Mouse (Mus musculus) limb, embryonic 12.5 days (tissue): ENCODE measurements at regions not wholly inside any gene's neighbourhood (a gene's known extent, or its start where the extent isn't known, plus 50 kb on each side); places are given as distances from the start of the nearest gene placed in this dataset.
"Not testable (repeated sequence)": the region's sequence is repeated elsewhere in the genome, so short reads cannot be mapped to it uniquely, and the experiment has no call there.

Experiments
- ATAC-seq: fragments of 200-750 bp; cut with Nextera tagmentation; 2 replicates; pipeline ENCODE4 v1.8.0; 2017; ENCODE audit warnings: low read depth, moderate TSS enrichment; ENCODE audit not compliant: insufficient number of reproducible peaks, insufficient read depth, low FRiP score, low TSS enrichment
- H3K27ac ChIP-seq: fragments of 300-500 bp; sonication (generic); 2 replicates; pipeline ENCODE4 v1.5.1; 2016; ENCODE audit warnings: mild to moderate bottlenecking, moderate library complexity
- H3K27me3 ChIP-seq: fragments of 300-500 bp; sonication (generic); 2 replicates; pipeline ENCODE4 v1.6.1; 2016; ENCODE audit warnings: mild to moderate bottlenecking, moderate library complexity
- H3K36me3 ChIP-seq: fragments of 300-500 bp; sonication (generic); 2 replicates; pipeline ENCODE4 v1.6.1; 2016; ENCODE audit warnings: mild to moderate bottlenecking, moderate library complexity
- H3K4me1 ChIP-seq: fragments of 300-500 bp; sonication (generic); replicated peaks from 2 replicates; pipeline ENCODE4 v1.6.1; 2016
- H3K4me2 ChIP-seq: fragments of 300-500 bp; sonication (generic); 2 replicates; pipeline ENCODE4 v1.6.1; 2016; ENCODE audit warnings: mild to moderate bottlenecking, moderate library complexity
- H3K4me3 ChIP-seq: fragments of 300-500 bp; sonication (generic); replicated peaks from 2 replicates; pipeline ENCODE4 v1.5.1; 2016; ENCODE audit warnings: mild to moderate bottlenecking
- H3K9ac ChIP-seq: fragments of 300-500 bp; sonication (generic); replicated peaks from 2 replicates; pipeline ENCODE4 v1.6.1; 2016; ENCODE audit warnings: mild to moderate bottlenecking, moderate library complexity
- H3K9me3 ChIP-seq: fragments of 300-500 bp; sonication (generic); 2 replicates; pipeline ENCODE4 v1.6.1; 2016; ENCODE audit warnings: mild to moderate bottlenecking, moderate library complexity
- WGBS: fragments of 180-500 bp; shearing (Covaris S2); methylation state at CpG from one replicate; pipeline ENCODE4 v1.1.7; 2016; 5-methylcytosine and 5-hydroxymethylcytosine counted together

- Histone ChIP-seq H3K9me3 (no peaks in the 10 kb centered on the region), H3K4me1 (no peaks in the 10 kb centered on the region), H3K4me2 (no peak overlapping the region), H3K27ac (no peak overlapping the region), H3K9ac (no peak overlapping the region), H3K36me3 (no peaks in the 10 kb centered on the region), H3K27me3 (no peaks in the 10 kb centered on the region), H3K4me3 (no peak overlapping the region)
- ATAC-seq: no peak
- 87% methylated on average over 2 of the region's 2 CpGs for WGBS
Observed at GRCm38 (mm10) chr10:38380388-38380787, 441.2 kb downstream of the Rfpl4b start.

- Histone ChIP-seq H3K27me3 (no peaks in the 10 kb centered on the region), H3K9ac (no peak overlapping the region), H3K4me2 (no peak overlapping the region), H3K36me3 (no peaks in the 10 kb centered on the region), H3K4me3 (no peak overlapping the region), H3K27ac (no peak overlapping the region), H3K9me3 (no peaks in the 10 kb centered on the region), H3K4me1 (no peaks in the 10 kb centered on the region)
- 86% methylated on average over 2 of the region's 2 CpGs for WGBS
- ATAC-seq: no peak
Observed at GRCm38 (mm10) chr10:38366776-38367175, 454.8 kb downstream of the Rfpl4b start.

GRCm38 (mm10) chr10:38364876-38365275, 456.7 kb downstream of the Rfpl4b start:
- ATAC-seq: no peak
- no peaks in the 10 kb centered on the region for H3K27me3 ChIP-seq
- 80% methylated on average over 4 of the region's 4 CpGs for WGBS
- no peaks in the 10 kb centered on the region for H3K36me3 ChIP-seq
- no peak overlapping the region for H3K27ac ChIP-seq
- no peaks in the 10 kb centered on the region for H3K4me1 ChIP-seq
- no peak overlapping the region for H3K9ac ChIP-seq
- H3K9me3 ChIP-seq: no peaks in the 10 kb centered on the region
- no peak overlapping the region for H3K4me3 ChIP-seq
- no peak overlapping the region for H3K4me2 ChIP-seq

- no peak for ATAC-seq
- Histone ChIP-seq H3K4me2 (no peak overlapping the region), H3K9me3 (no peaks in the 10 kb centered on the region), H3K9ac (no peak overlapping the region), H3K4me3 (no peak overlapping the region), H3K27me3 (no peaks in the 10 kb centered on the region), H3K27ac (no peak overlapping the region), H3K4me1 (no peaks in the 10 kb centered on the region), H3K36me3 (no peaks in the 10 kb centered on the region)
- whole genome bisulfite sequencing: 58% methylated on average over 1 of the region's 1 CpGs
Observed at GRCm38 (mm10) chr10:38357539-38358232, 463.9 kb downstream of the Rfpl4b start.

GRCm38 (mm10) chr10:38353973-38354372, 467.6 kb downstream of the Rfpl4b start:
- Histone ChIP-seq H3K9ac (no peak overlapping the region), H3K27me3 (no peaks in the 10 kb centered on the region), H3K4me2 (no peak overlapping the region), H3K9me3 (no peaks in the 10 kb centered on the region), H3K27ac (no peak overlapping the region), H3K36me3 (no peaks in the 10 kb centered on the region), H3K4me3 (no peak overlapping the region), H3K4me1 (no peaks in the 10 kb centered on the region)
- 63% methylated on average over 2 of the region's 2 CpGs for WGBS
- ATAC-seq: no peak

- Histone ChIP-seq H3K4me1 (no peaks in the 10 kb centered on the region), H3K36me3 (no peaks in the 10 kb centered on the region), H3K9ac (no peak overlapping the region), H3K4me2 (no peak overlapping the region), H3K27me3 (no peaks in the 10 kb centered on the region), H3K27ac (no peak overlapping the region), H3K4me3 (no peak overlapping the region), H3K9me3 (no peaks in the 10 kb centered on the region)
- ATAC-seq: no peak
- 67% methylated on average over 5 of the region's 5 CpGs for WGBS
Observed at GRCm38 (mm10) chr10:38353526-38353925, 468.1 kb downstream of the Rfpl4b start.

GRCm38 (mm10) chr10:38347029-38347428, 474.6 kb downstream of the Rfpl4b start:
- H3K4me3 ChIP-seq, H3K36me3 ChIP-seq, H3K27ac ChIP-seq, H3K4me2 ChIP-seq, ATAC-seq, H3K27me3 ChIP-seq, H3K4me1 ChIP-seq, H3K9me3 ChIP-seq, H3K9ac ChIP-seq: not testable (repeated sequence)
- 53% methylated on average over 8 of the region's 8 CpGs for WGBS

- Histone ChIP-seq H3K9ac (no peak overlapping the region), H3K4me2 (no peak overlapping the region), H3K27ac (no peak overlapping the region), H3K4me3 (no peak overlapping the region), H3K27me3 (no peaks in the 10 kb centered on the region), H3K9me3 (no peaks in the 10 kb centered on the region), H3K4me1 (no peaks in the 10 kb centered on the region), H3K36me3 (no peaks in the 10 kb centered on the region)
- WGBS: 42% methylated on average over 1 of the region's 1 CpGs
- no peak for ATAC-seq
Observed at GRCm38 (mm10) chr10:38340406-38341175, 481.0 kb downstream of the Rfpl4b start.

GRCm38 (mm10) chr10:38308716-38309392, 512.7 kb downstream of the Rfpl4b start:
- no peak overlapping the region for H3K4me3 ChIP-seq
- no peaks in the 10 kb centered on the region for H3K4me1 ChIP-seq
- no peaks in the 10 kb centered on the region for H3K9me3 ChIP-seq
- no peak overlapping the region for H3K27ac ChIP-seq
- no peak for ATAC-seq
- H3K9ac ChIP-seq: no peak overlapping the region
- no peaks in the 10 kb centered on the region for H3K36me3 ChIP-seq
- no peaks in the 10 kb centered on the region for H3K27me3 ChIP-seq
- no peak overlapping the region for H3K4me2 ChIP-seq
- 69% methylated on average over 5 of the region's 5 CpGs for WGBS

GRCm38 (mm10) chr10:38295724-38296123, 525.9 kb downstream of the Rfpl4b start:
- Histone ChIP-seq H3K36me3 (no peaks in the 10 kb centered on the region), H3K4me1 (no peaks in the 10 kb centered on the region), H3K27me3 (no peaks in the 10 kb centered on the region), H3K9me3 (no peaks in the 10 kb centered on the region), H3K27ac (no peak overlapping the region), H3K4me2 (no peak overlapping the region), H3K4me3 (no peak overlapping the region), H3K9ac (no peak overlapping the region)
- ATAC-seq: no peak
- WGBS: 74% methylated on average over 2 of the region's 2 CpGs

GRCm38 (mm10) chr10:38288689-38289283, 532.8 kb downstream of the Rfpl4b start:
- Histone ChIP-seq H3K27me3 (no peaks in the 10 kb centered on the region), H3K4me3 (no peak overlapping the region), H3K4me1 (no peaks in the 10 kb centered on the region), H3K9me3 (no peaks in the 10 kb centered on the region; the same call in 1 of the 2 replicates), H3K9ac (no peak overlapping the region), H3K36me3 (no peaks in the 10 kb centered on the region), H3K4me2 (no peak overlapping the region), H3K27ac (no peak overlapping the region)
- no peak for ATAC-seq
- 41% methylated on average over 6 of the region's 6 CpGs for WGBS
